Mouse (Mus musculus) embryo, embryonic 11 days (tissue): ENCODE data around the gene Lpcat1.

Experiments used
- DNase-seq: peaks from one replicate; pipeline ENCODE4 v3.0.0-alpha.2; 2015

The Lpcat1 gene

DNA sequence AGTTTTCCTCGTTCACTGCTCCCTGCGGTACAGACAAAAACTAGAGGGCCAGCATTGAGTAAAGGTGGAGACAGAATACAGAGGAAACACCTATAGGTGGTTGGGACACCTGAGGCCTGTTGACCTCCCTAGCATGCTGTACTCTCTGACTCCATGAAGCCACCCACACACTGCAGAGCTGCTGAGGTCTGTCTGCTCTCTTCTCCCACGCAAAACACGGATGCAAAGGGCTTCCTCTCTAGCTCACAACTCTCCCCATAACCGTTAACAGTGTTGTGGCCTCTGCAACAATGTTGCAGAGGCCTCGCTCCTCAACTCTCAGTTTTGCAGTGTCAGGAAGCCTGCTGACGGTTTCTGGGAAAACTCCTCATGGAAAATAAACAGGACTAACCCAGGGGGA, 15.5 kb downstream of the Lpcat1 start:
- no peak for DNase-seq

DNA sequence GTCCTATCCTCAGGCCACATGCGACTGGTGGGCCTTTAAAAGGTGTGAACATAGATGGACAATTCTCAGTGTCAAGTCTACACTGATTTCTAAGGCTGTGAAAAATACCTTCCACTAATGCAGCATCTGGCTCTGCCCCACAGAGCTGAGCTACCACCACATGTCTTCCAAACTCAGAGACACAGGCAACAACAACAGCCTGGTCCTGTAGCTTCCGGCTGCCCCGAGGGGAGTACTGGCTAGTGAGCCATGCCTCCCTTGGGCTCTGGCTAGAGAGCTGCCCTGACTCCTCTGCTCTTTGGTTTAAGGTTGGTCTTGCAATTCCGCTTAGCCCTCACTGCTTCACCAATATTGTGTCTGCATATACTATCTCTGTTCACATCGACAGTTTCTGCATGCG, 16.3 kb downstream of the Lpcat1 start:
- no peak for DNase-seq

DNA sequence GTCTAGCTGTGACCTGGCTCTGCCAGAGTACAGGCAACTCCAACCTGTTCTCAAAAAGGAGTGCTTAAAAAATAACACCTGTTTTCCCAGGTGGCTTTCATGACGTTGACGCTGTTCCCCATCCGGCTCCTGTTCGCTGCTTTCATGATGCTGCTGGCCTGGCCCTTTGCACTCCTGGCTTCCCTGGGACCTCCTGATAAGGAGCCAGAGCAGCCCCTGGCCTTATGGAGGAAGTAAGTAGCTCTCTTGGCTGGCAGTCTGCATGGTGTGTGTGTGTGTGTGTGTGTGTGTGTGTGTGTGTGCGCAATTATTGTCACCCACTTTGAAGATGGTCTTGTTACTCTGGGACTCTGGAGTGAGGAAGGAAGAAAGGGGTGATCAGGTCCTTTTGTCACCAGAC, 17.2 kb downstream of the Lpcat1 start:
- DNase-seq = no peak

DNA sequence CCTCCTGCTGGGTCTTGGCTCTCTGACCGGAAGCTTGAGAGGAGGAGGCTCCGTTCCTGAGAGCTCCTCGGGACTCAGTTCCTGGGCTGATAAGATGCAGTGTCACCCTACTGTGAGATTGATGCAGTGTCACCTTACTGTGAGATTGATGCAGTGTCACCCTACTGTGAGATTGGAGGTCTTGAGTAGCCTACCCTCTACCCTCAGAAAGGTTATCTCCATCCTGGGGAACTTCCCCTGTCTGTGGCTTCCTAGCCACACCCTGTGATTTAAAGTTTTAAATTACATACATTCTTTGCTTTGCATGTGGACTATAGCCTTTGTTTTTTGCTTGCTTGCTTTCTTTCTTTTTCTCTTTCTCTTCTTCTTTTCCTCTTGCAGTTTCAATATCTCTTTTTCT, 21.1 kb downstream of the Lpcat1 start:
- no peak for DNase-seq

DNA sequence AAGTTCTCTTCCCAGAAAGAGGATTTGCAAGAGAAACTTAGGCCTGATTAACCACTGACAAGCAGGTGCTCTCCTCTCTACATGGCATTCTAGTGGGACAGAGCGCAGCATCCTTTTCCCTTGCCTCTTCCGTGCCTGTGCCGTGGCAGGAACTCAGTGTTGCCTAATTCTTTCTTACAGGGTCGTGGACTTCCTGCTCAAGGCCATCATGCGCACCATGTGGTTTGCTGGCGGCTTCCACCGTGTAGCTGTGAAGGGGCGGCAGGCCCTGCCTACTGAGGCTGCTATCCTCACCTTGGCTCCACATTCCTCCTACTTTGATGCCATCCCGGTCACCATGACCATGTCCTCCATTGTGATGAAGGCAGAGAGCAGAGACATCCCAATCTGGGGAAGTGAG, 21.7 kb downstream of the Lpcat1 start:
- DNase-seq = no peak

DNA sequence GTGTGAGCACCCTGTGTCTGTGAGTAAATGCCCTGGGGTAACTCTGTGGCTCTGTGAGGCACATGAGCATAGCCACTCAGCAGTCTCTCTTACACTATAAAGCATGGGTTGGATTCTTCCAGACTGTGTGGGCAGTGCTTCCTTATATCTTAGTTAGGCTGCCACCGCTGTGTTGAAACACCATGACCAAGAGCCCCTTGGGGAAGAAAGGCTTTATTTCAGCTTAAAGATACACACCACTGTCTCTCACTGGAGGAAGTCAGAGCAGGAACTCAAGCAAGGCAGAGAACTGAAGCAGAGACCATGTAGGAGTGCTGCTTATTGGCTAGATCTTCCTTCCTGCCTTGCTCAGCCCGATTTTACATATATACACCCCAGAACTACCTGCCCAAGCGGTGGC, 23.0 kb downstream of the Lpcat1 start:
- DNase-seq = no peak

DNA sequence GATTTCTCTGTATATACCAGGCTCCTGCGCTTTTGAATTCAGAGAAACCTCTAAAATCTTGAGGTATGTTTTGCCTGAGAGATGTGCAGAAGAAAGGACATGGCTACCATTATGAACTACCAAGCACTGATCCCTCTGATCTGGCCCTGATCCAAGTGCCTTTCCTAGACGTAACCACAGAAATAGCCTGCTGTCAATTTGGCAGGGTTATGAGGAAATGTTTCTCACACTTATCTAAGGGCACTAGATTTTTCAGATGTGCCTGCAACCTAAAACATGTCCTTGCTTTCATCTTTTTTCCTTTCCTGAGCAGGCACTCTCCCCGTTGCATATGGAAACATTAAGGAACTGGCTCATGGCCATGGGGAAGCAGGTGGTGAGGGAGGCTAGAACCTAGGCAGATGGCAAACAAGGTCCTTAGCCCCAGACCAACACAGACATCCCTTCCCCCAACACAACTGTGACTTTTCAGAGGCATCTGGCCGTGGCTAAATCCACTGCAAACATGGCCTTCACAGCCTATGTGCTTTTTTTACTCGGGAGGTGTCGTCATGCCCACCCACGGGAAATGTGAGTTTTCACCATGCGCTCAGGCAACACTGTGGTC, 23.7 kb downstream of the Lpcat1 start:
- DNase-seq = no peak

DNA sequence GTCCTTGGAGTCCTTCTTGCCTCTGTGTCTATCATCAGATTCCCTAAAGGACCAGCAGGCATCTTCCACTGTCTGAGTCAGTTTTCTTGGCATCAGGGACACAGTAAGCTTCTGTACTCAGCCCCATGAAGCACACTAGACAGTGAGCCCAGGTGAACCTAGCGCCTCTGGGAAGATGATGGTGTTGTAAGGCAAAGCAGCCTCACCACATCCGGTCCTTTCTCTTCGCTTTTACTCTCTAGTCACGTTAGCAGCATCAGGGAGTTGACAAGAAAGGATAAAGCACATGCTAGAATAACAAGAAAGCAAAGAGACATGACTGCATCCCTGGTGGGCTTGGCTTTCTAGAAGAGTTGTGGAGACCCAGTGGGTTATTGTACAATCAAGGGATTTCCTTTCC, 26.2 kb downstream of the Lpcat1 start:
- no peak for DNase-seq

DNA sequence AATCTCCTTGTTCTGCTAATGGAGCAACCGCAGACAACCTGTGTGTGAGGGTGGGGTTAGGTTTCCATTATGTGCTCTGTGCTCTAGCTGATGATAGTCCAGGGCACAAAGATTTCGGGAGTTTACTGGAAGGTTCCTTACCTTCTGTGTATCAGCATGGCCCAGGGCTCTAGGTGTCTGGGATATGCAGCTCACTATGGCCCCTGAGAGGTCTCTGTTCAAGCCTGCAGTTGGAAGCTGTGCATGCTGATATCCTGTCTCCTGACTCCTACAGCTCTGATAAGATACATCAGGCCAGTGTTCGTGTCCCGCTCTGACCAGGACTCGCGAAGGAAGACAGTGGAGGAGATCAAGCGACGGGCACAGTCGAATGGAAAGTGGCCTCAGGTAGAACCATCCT, 27.5 kb downstream of the Lpcat1 start:
- DNase-seq = no peak

DNA sequence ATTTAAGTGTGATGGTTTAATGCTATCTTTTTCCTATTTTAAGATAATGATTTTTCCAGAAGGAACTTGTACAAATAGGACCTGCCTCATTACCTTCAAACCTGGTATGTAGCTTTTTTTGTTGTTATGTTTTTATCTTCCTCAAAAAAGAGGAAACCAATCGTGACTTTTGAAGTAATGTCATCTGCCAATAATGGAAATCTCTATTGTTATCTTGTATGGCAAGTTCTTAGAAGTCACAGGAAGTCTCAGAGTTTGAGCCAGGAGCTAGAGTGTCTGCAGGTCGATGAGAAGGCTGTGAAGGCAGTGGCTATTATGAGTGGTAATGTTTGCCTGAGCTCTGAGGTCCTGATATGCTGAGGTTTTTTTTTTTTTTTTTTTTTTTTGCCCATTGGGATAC, 29.1 kb downstream of the Lpcat1 start:
- DNase-seq = no peak

DNA sequence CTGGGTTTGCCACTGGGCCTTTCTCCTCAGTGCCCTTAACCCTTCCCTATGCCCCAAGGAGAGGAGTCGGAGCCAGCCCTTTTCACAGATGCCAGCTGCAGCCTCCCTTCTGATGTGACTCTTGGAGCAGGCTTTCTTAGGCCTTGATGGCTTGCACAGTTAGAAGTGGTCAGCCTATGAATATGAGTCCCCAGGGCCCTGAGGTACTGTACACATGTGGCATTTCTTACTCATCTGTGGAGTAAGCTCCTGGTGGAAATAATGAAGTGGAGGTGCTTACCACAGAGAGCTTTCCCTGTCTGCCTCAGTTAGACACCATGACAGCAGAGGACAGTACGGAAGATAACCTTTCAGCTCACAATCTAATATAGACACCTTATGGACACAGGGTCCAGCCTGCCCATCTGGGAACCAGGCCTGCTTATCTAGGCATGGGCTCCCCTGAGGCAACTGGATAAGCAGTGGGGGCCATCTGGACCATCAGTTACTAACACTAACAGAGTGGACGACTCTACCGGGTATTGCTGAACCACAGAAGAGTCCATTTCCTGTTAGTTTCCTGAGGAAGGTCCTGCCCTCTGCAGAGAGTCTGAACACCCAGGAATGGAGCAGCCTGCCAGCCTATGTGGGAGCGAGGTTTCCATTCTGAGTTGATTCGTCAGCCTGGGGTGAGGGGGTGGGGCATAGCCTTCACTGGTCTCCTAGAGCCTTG, 33.1 kb downstream of the Lpcat1 start:
- no peak for DNase-seq

DNA sequence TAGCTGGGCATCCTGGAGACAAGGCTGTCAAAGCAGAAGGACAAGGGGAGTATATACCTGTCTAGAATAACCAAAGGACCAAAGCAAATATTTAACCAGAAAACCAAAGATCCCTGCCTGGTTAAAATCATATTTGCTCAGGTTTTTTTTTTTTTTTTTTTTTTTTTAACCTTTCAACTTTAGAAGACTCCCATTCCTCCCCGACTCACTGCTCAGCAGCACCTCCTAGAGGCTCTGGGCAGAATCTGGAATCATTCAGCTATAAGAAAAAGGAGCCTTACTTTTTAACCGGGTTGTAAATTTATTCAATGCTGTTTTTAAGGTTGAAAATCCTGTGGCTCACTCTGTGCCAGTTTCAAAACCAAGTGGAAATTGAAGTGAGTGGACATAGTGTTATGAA, 35.7 kb downstream of the Lpcat1 start:
- peak; percentile 30 for DNase-seq

DNA sequence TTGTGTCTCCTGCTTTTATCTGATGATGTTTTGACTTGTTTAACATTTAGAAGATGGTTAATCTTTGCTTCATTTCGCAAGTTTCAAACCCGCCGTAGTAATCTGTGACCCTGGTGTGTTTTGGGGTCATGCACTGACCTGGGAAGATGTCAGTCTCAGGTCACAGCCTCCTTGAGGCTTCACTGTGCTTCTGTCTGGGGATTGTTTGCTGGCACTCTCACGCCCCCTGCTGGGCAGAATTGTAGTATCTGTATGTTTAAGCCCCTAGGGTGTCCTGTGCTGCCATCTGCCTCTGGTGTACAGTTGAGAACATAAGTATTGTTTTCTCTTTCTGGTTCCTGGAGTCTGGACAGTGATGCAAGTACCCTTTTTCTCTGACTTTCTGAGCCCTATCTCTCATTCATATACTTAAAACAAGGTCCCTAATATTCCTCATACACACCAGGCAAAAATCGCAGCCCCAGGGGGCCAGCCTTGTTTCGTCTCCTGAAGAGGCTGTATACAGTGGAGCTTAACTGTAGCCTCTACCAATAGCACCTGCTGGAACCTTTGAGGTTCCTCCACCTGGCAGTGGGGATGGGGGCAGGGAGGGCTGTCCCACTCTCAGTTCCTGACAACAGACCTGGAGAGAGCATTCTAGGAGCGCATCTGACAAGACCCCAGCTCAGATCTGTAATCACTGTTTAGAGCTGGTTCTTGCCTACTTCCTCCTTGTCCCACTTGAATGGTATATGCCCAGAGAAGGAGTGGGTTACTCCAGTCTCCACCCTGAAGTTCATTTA, 38.9 kb downstream of the Lpcat1 start:
- DNase-seq = peak; percentile 76

DNA sequence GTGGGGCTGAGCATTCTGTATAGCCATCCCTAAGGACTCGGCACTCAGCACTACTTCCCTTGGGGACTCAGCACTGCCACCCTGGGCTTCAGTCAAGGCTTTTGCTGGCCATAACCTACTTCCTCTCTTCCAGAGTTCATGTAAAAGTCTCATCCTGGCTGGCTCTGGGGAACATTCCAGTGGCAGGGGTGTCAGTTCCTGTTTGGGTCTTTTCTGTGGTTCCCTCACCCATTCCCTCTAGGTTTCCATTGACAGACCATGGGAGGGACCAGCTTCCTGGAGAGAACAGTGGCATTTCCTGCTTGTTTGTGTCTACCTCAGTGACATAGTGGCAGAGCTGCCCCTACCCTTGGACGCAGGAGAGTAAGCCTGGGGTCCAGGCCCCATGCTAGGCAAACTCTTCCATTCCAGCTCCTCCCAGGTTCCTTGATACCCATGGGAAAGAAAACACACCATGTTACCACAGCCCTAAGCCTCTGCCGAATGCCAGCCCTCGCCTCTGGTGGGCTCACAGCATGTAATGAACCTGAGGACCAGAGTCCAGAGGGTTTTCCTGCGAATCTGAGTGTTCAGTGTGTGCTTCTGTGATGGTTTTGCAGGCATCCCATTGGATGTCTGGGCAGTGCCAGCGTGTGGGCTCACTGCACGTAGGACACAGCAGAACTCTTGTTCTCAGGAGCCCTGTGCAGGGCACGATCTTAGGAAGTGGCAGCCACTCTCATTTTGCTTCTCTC, 42.0 kb downstream of the Lpcat1 start:
- DNase-seq = no peak

DNA sequence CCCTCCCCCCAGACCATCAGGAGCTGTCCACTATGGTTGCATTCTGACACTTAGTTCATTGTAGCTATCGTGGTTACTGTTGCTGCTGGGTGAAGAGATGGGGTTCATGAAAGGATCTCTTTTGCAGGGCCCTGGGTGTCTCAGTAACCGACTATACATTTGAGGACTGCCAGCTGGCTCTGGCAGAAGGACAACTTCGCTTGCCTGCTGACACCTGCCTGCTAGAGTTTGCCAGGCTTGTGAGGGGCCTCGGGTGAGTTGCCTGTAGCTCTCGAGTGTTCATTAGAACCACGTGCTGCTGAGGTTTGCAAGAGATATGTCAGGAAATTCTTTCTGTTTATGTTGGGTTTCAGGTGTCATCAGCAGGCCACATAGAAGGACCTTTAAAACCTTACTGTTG, 42.9 kb downstream of the Lpcat1 start:
- no peak for DNase-seq

DNA sequence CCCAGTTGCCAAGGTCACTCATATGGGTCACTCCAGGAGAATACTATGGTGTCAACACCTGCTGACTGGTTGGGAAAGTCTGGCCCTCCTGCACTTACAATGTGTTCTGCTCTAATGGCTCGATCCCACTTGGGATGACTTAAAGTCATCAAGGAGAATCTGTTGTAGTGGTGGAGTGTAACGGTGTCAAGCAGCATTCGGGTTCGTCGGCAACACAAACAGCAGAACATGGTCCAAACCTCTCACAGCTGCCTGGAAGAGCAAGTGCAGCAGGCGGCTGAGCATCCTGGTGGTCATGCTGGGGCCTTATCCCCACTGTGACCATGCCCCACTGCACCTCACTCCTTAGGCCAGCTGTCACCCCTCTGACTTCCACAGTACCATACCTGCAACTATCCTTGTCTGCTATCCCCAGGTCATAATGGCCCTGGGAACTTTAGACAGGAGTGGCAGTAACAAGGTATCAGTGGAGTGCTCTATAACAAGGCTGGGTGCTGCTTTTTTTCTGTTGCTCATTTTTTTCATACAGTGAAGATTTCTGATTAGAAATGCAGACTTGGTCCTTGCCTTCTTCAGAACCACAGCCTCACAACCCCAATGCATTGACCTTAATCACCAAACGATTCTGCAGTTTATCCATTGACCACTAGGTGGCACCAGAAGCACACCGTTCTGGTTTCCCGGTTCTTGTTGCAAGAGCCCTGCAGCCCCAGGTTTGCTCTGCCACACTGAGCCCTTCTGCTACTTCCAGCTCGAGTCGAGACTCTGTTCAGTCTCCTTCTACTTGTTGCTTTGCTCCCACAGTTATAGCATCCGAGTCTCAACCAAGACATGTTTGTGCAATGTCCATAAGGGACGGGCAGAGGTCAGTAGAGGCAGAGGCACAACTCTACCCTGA, 46.0 kb downstream of the Lpcat1 start:
- DNase-seq = peak; percentile 82

DNA sequence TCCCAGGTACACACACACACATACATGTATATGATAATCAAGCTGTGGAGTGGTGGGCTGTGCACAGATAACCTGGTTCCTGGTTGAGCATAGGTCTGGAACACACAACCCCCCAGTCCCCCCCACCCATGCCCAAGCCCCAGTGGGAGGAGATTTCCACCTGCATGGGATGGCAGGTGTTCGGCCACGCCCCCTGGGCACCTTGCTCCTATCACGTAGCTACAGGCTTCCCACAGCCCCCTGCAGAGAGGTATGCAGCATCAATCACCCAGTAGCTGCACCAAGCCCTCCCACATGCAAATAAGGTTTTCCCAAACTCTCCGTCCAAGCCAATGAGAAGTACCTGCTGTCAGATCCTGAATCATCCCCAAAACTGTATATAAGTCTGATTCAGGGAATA, 49.9 kb downstream of the Lpcat1 start:
- no peak for DNase-seq

DNA sequence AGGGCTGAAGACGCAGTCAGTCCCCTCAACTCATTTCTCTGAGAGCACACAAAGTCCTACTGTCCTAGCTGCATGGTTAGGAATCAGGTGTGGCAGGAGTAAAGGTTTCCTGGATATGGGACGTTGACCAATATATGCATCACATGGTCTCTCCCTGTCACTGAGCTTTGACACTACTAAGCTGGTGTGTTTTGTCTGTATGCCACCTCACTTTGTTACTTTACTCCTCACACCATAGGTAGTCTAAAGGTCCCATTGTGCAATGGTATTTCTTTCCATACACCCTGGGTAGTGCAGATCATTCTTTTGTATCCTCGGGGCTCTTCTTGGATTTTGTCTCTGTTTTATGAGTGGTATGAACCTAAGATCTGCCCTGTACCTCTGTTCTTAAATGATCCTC, 66.7 kb downstream of the Lpcat1 start:
- no peak for DNase-seq

DNA sequence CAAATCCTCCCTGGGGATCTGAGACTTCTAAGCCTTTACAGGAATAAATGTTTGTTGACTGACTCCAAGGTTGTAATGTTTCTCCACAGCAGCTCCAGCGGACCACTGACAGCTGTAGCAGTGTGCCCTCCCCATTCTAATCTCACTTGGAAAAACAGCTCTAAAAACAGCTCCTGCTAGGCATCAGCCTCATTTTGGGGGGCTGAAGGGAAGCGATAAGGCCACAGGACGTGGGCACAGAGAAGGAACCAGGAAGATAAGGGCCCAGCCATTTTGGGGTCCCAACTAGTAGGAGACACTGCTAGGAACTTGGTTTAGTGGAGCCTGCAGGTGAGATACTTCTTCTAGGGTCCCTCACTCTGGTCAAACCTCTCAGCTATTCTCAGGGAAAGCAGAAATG, 68.3 kb downstream of the Lpcat1 start:
- no peak for DNase-seq

DNA sequence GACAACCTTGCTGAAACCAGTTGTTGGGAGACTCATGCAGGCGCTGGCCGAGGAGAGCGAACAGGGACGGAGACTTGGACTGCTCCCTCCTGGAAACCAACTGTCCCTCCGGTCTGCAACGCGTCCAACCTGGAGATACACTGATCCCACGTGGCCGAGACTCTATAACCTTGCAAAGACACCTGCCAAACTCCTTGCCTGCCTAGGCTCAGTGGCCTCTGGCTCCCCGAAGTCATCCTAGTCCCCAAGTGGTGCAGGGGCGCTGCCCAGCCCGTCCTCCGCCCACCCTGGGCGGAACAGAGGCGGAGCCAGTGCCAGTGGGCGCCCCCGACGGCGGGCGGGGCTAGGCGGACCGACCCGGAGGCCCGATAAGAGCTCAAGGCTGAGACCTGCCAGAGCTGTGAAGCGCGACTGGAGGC, 69.4 kb downstream of the Lpcat1 start, which contains the start of gene Slc6a3:
Slc6a3 (plus strand) TSS at position 345 of the 419 bp plus-strand sequence.
- DNase-seq = peak; percentile 68

DNA sequence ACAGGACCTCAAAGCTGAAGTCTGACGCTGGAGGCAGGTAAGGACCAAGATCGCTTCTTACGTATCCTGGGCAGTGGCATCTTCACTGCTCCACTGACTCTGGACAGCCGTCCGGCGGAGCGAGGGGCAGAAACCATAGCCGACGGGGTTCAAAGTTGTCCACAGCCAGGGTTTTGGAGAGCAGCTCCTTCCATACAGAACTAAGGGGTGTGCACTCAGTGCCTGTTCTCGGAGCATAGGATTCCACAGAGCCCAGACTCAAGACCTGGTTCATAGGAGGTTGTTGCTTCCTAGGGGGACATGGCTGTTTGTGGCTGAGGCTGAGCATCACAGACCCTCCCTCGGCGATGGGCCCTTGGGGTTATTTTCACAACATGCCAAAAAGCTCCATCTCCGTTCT, 69.8 kb downstream of the Lpcat1 start:
- no peak for DNase-seq

DNA sequence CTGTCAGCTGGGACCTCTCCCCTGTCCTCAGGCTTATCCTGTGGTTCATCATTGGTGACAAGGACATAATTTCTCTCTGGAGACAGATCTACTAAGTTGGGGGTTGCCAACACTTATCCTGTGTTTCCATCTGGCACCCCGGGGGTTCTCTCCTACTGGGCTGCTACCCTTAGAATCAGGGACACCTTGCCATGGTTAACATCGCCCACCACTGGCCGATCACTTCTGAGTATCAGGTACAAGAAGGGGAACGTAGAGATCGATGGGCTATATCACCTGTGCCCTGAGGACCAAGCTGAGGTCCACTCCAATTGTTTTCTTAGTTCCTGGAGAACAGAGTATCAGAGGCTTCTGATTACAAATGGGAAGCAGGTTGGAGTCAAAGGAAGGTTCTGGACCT, 97.2 kb downstream of the Lpcat1 start:
- DNase-seq = no peak
